Mouse (Mus musculus) limb, embryonic 11.5 days (tissue): ENCODE data around the gene Clptm1. TPM values are rescaled to one million over a fixed set of nuclear protein-coding genes. Genes with fewer than 3 reads are reported as not detected.

Experiments used
- ATAC-seq: fragments of 200-750 bp; cut with Nextera tagmentation; 2 replicates; pipeline ENCODE4 v1.8.0; 2017; ENCODE audit warnings: low read depth; ENCODE audit not compliant: insufficient number of reproducible peaks, low FRiP score, low TSS enrichment
- DNase-seq: peaks from one replicate; pipeline ENCODE4 v3.0.0-alpha.2; 2015; ENCODE audit warnings: low spot score
- H3K27ac ChIP-seq: fragments of 300-500 bp; sonication (generic); replicated peaks from 2 replicates; pipeline ENCODE4 v1.5.1; 2014; ENCODE audit warnings: low read depth, mild to moderate bottlenecking, low read length
- H3K27me3 ChIP-seq: fragments of 300-500 bp; sonication (generic); 2 replicates; pipeline ENCODE4 v1.6.1; 2014; ENCODE audit warnings: mild to moderate bottlenecking, low read length, mixed read lengths; ENCODE audit not compliant: control insufficient read depth, insufficient read depth
- H3K36me3 ChIP-seq: fragments of 300-500 bp; sonication (generic); 2 replicates; pipeline ENCODE4 v1.6.1; 2014; ENCODE audit warnings: mild to moderate bottlenecking, low read length, moderate library complexity, mixed read lengths; ENCODE audit not compliant: control insufficient read depth, insufficient read depth
- H3K4me1 ChIP-seq: fragments of 300-500 bp; sonication (generic); 2 replicates; pipeline ENCODE4 v1.6.1; 2014; ENCODE audit warnings: low read length, mixed read lengths; ENCODE audit not compliant: control insufficient read depth, insufficient read depth
- H3K4me2 ChIP-seq: fragments of 300-500 bp; sonication (generic); 2 replicates; pipeline ENCODE4 v1.6.1; 2014; ENCODE audit warnings: low read depth, mild to moderate bottlenecking, moderate library complexity; ENCODE audit not compliant: severe bottlenecking
- H3K4me3 ChIP-seq: fragments of 300-500 bp; sonication (generic); 2 replicates; pipeline ENCODE4 v1.5.1; 2014; ENCODE audit warnings: low read depth, low read length
- H3K9ac ChIP-seq: fragments of 300-500 bp; sonication (generic); 2 replicates; pipeline ENCODE4 v1.6.1; 2014; ENCODE audit warnings: mild to moderate bottlenecking, low read length
- H3K9me3 ChIP-seq: fragments of 300-500 bp; sonication (generic); 2 replicates; pipeline ENCODE4 v1.6.1; 2016; ENCODE audit warnings: low read length; ENCODE audit not compliant: control insufficient read depth
- WGBS: fragments of 180-500 bp; shearing (Covaris S2); extraction: QIAGEN DNeasy Blood & Tissue Kit; methylation state at CpG from one replicate; pipeline ENCODE4 v1.1.7; 2014; 5-methylcytosine and 5-hydroxymethylcytosine counted together
- polyA plus RNA-seq: library from polyadenylated mRNA; unstranded; fragments of >200 nt; fragmentation: Nextera tagmentation; extraction: Ambion mirVana; gene quantifications from 2 replicates; pipeline ENCODE4 v1.2.1, GENCODE M21; 2014

Gene Clptm1
- polyA plus RNA-seq, 1 experiment from 2014 or later, result 97.3 TPM

DNA sequence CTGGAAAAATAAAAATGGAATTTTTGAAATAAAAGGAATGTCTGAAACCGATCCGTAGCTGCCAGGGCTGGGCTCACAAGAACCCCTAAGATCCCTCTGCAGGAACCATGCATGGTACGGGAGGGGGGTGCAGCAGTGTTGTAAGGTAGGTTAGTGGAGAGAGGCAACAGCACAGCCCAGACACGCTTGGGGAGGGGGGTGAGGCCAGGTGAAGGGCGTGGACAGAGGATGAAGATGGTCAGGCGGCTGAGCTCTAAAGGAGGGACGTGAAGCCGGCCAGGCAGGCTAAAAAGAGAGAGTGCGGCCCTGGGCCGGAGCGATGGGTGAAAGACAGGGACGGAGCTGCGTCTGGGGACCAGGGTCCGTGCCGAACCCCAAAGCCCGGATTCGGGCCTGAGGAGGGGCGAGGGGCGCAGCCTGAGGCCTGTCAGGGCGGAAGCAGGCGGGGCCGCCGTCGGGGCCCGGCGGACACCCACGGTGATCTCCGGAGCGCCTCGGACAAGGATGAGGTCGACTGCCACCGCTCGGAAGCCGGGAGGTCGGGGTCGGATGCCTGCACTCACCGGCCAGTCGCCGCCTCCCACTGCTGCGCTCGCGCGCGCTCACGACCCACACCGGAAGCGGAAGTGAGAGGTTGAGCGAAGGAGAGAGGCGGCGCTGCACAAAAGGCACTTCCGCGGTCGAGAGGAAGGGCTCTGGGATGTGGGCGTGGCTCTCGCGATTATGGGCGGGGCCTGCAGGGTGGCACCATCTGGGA, 60.8 kb downstream of the Clptm1 start, which contains the start of gene Clasrp:
TSS of gene Clasrp (minus strand) at position 638 of the 757 bp plus-strand sequence.
- Histone ChIP-seq H3K9me3 (no peaks in the 10 kb centered on the region), H3K27me3 (no peaks in the 10 kb centered on the region), H3K27ac (peak within 1 kb of the TSS; percentile 64; the same call in 1 of the 2 replicates), H3K36me3 (peaks cover 10% of the 10 kb centered on the region; the same call in 1 of the 2 replicates), H3K4me2 (peak within 1 kb of the TSS; percentile 84), H3K9ac (peak within 1 kb of the TSS; percentile 92), H3K4me1 (peaks cover 11% of the 10 kb centered on the region), H3K4me3 (peak within 1 kb of the TSS; percentile 94)
- 1% methylated on average over 57 of the region's 57 CpGs for WGBS
- peak; percentile 88 for ATAC-seq
- DNase-seq, result peak; percentile 98

DNA sequence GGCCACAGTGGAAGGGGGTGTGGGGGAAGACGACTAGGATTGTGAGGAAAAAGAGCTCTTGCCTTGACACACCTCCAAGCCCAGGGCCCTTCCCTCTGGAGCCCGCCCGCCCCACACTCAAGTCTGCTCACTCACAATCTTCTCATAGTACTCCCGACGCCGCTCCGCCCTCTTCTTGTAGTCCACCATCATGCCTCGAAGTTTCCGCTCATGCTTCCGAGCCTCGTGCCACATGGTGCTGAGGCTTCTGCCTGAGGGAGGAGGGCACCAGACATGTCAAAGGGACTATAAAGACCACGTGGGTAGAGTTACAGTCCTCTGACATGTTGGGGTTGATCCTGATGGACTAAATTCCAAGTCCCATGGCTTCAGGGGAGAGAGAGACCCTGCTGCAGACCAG, 61.8 kb downstream of the Clptm1 start:
- WGBS, result 85% methylated on average over 12 of the region's 12 CpGs
- no peaks in the 10 kb centered on the region for H3K9me3 ChIP-seq
- no peak overlapping the region for H3K27ac ChIP-seq
- H3K9ac ChIP-seq, result no peak overlapping the region
- H3K4me3 ChIP-seq, result peak overlapping the region; percentile 94; the same call in 1 of the 2 replicates
- ATAC-seq (no peak), DNase-seq (no peak)
- H3K4me2 ChIP-seq, result peak overlapping the region; percentile 84
- H3K27me3 ChIP-seq, result no peaks in the 10 kb centered on the region
- peaks cover 11% of the 10 kb centered on the region for H3K4me1 ChIP-seq
- H3K36me3 ChIP-seq, result peaks cover 18% of the 10 kb centered on the region; the same call in 1 of the 2 replicates

DNA sequence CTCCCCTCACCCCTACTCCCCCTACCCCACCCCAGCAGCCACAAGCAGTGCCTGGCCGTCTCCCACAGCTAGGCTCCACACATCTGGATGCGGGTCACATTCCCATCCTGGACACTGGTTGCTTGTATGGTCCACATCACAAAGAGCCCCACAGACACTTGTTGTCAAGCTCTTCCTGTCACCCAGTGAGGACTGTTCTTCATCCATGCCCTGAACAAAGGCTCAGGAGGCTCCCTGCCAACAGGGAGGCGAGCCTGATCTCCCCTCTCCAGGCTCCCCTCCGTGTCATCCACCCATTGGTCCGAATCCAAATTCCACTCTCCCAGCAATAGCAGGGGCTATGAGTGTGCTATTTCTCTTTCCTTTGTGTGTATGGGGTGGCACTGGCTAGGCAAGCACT, 64.3 kb downstream of the Clptm1 start:
- H3K4me3 ChIP-seq, result no peak overlapping the region
- H3K27ac ChIP-seq, result no peak overlapping the region
- H3K9me3 ChIP-seq, result no peaks in the 10 kb centered on the region
- 85% methylated on average over 5 of the region's 5 CpGs for WGBS
- H3K4me1 ChIP-seq, result peaks cover 11% of the 10 kb centered on the region
- ATAC-seq, result no peak
- no peak overlapping the region for H3K9ac ChIP-seq
- DNase-seq, result no peak
- H3K36me3 ChIP-seq, result peaks cover 23% of the 10 kb centered on the region
- no peaks in the 10 kb centered on the region for H3K27me3 ChIP-seq
- H3K4me2 ChIP-seq, result no peak overlapping the region

DNA sequence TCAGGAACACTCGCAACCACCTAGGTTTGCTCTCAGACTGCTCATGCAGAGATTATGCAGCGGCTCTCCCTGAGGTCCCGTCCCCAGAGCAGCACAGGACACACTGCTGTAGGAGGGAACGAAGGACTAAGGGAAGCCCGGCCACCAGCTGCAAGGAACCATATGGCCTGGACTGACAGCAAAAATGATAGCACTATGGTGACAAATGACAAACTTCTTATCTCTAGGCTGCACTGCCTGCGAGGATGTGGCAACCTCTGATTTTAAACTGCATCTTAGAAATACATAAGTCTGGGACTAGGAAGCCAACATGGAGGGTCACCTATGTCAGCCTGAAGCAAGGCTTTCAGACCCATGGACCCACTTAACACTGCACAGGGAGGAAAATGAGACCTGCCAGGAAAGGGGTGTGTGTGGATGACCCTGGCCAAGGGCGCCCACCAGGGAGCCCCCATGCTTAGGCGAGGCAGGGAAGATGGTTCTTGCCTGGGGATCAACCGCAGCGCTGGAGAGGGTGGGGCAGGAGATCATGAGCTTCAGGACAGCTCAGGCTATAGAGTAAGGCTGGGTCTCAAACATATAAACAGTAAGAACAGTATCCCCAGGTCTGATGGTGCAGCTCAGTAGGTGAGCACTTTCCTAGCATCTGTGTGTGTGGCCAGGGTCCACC, 71.6 kb downstream of the Clptm1 start:
- 84% methylated on average over 10 of the region's 10 CpGs for WGBS
- no peaks in the 10 kb centered on the region for H3K9me3 ChIP-seq
- H3K4me3 ChIP-seq, result no peak overlapping the region
- H3K27me3 ChIP-seq, result no peaks in the 10 kb centered on the region
- H3K36me3 ChIP-seq, result peaks cover 43% of the 10 kb centered on the region
- H3K4me2 ChIP-seq, result no peak overlapping the region
- H3K9ac ChIP-seq, result no peak overlapping the region
- no peak for DNase-seq
- ATAC-seq, result no peak
- H3K27ac ChIP-seq, result no peak overlapping the region
- H3K4me1 ChIP-seq, result no peaks in the 10 kb centered on the region

DNA sequence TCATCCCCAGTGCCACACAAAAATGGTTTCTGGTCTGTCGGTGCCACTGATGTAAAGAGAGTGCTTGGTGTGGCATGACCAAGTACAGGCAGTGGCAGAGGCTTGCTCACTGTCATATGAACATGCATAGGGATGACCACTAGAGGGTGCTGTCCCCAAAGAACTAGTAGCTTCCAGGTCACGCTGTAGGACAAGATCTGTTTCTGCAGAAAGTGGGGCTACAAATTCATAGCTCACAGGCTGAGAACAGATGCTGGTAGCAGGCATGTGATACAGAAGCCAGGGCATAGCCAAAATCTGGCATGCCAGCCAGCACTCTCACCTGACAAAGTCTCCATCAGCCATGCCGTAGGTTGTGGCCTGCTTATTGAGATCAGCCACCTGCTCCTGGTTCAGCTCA, 74.9 kb downstream of the Clptm1 start:
- H3K36me3 ChIP-seq, result peaks cover 53% of the 10 kb centered on the region
- no peaks in the 10 kb centered on the region for H3K9me3 ChIP-seq
- no peak overlapping the region for H3K4me2 ChIP-seq
- DNase-seq (peak; percentile 73), ATAC-seq (peak; percentile 18; the same call in 1 of the 2 replicates)
- WGBS, result 66% methylated on average over 3 of the region's 3 CpGs
- H3K27me3 ChIP-seq, result no peaks in the 10 kb centered on the region
- no peaks in the 10 kb centered on the region for H3K4me1 ChIP-seq
- no peak overlapping the region for H3K4me3 ChIP-seq
- H3K9ac ChIP-seq, result no peak overlapping the region
- H3K27ac ChIP-seq, result no peak overlapping the region

DNA sequence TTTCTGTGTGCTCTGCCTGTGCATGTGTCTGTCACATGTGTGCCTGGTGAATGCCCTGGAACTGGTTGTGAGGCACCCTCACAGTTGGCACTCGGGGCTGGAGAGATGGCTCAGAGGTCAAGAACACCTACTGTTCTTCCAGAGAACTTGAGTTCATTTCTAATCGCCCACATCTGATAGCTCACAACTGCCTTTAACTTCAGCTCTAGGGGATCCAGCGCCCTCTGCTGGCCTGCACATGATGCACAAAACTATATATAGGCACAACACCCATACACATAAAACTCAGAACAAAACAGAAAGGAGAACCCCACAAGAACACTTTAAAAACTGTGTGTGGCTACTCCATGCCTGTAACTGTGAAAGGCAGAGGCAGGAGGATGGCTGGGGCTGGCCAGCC, 75.6 kb downstream of the Clptm1 start:
- no peak overlapping the region for H3K9ac ChIP-seq
- 51% methylated on average over 3 of the region's 3 CpGs for WGBS
- no peak overlapping the region for H3K4me2 ChIP-seq
- no peak overlapping the region for H3K4me3 ChIP-seq
- no peaks in the 10 kb centered on the region for H3K9me3 ChIP-seq
- peaks cover 58% of the 10 kb centered on the region for H3K36me3 ChIP-seq
- DNase-seq (peak; percentile 74), ATAC-seq (no peak)
- no peaks in the 10 kb centered on the region for H3K4me1 ChIP-seq
- no peak overlapping the region for H3K27ac ChIP-seq
- no peaks in the 10 kb centered on the region for H3K27me3 ChIP-seq

DNA sequence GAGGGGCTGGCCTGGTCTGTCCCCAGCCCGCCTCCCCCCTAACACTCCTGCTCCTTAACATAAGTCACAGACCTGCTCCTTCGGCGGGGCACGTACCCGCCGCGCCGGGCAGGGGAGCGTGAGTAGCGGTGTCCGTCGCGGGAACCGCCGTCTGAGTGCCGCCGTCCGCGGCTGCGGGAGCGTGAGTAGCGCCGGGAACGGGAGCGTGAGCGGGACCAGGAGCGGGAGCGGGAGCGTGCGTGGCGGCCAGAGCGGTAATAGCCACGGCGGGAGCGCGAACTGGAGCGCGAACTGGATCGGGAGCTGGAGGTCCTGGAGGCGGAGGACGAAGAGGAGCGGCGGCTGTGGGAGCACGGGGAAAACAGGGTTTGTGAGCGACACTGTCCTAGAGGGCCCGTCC, 78.6 kb downstream of the Clptm1 start:
- ATAC-seq (no peak), DNase-seq (no peak)
- Histone ChIP-seq H3K36me3 (peaks cover 59% of the 10 kb centered on the region), H3K4me3 (no peak overlapping the region), H3K4me2 (no peak overlapping the region; the same call in 1 of the 2 replicates), H3K27ac (no peak overlapping the region), H3K27me3 (no peaks in the 10 kb centered on the region), H3K9me3 (no peaks in the 10 kb centered on the region), H3K4me1 (no peaks in the 10 kb centered on the region), H3K9ac (no peak overlapping the region)
- 71% methylated on average over 46 of the region's 46 CpGs for WGBS
